Mouse (Mus musculus) C2C12 (cell line): ENCODE results near the gene Naa15. TPM values are rescaled to one million over a fixed set of nuclear protein-coding genes. Genes with fewer than 3 reads are reported as not detected.
"Not testable (repeated sequence)": the region's sequence is repeated elsewhere in the genome, so short reads cannot be mapped to it uniquely, and the experiment has no call there.

Experiments
- H3K27me3 ChIP-seq: one replicate; pipeline ENCODE4 v1.6.1; 2011; ENCODE audit not compliant: control insufficient read depth, insufficient read depth, insufficient read length
- H3K36me3 ChIP-seq: one replicate; pipeline ENCODE4 v1.6.1; 2011; ENCODE audit not compliant: control insufficient read depth, insufficient read depth
- H3K4me3 ChIP-seq: one replicate; pipeline ENCODE4 v1.5.1; 2011; ENCODE audit warnings: mild to moderate bottlenecking, control low read depth; ENCODE audit not compliant: poor library complexity, insufficient read depth, severe bottlenecking
- H3K79me2 ChIP-seq: one replicate; pipeline ENCODE4 v1.6.1; 2011; ENCODE audit not compliant: control insufficient read depth, insufficient read depth
- H3K79me3 ChIP-seq: one replicate; pipeline ENCODE4 v1.6.1; 2011; ENCODE audit warnings: low read depth, control low read depth
- H3ac ChIP-seq: one replicate; pipeline ENCODE3; 2011; ENCODE audit warnings: low read depth; ENCODE audit not compliant: control insufficient read depth, insufficient read length
- CEBPB ChIP-seq: IDR thresholded peaks from one replicate; pipeline ENCODE4 v1.6.1; 2011; ENCODE audit warnings: low read depth, mild to moderate bottlenecking, control low read depth, moderate library complexity
- CTCF ChIP-seq: IDR thresholded peaks from one replicate; pipeline ENCODE4 v1.5.1; 2011; ENCODE audit not compliant: control insufficient read depth, insufficient read depth, insufficient read length
- FOSL1 ChIP-seq: IDR thresholded peaks from one replicate; pipeline ENCODE4 v1.8.0; 2011; ENCODE audit warnings: mild to moderate bottlenecking, low read length; ENCODE audit not compliant: poor library complexity, insufficient read depth, severe bottlenecking
- MAX ChIP-seq: IDR thresholded peaks from one replicate; pipeline ENCODE4 v1.6.1; 2011; ENCODE audit warnings: mild to moderate bottlenecking, control low read depth
- MYOD1 ChIP-seq: IDR thresholded peaks from one replicate; pipeline ENCODE4 v1.6.1; 2011; ENCODE audit warnings: low read depth; ENCODE audit not compliant: control insufficient read depth, insufficient read length
- MYOG ChIP-seq: IDR thresholded peaks from one replicate; pipeline ENCODE4 v1.6.1; 2011; ENCODE audit not compliant: control insufficient read depth, insufficient read length; ENCODE audit errors: extremely low read depth
- USF1 ChIP-seq: IDR thresholded peaks from one replicate; pipeline ENCODE4 v1.6.1; 2011; ENCODE audit warnings: low read depth, mild to moderate bottlenecking, control low read depth, moderate library complexity
- polyA plus RNA-seq: library from polyadenylated mRNA; unstranded; fragments of >200 nt; fragmentation: generic; extraction: Trizol; gene quantifications from one replicate; pipeline ENCODE4 v1.2.1, GENCODE M21; 2012; ENCODE audit warnings: missing spikeins

Naa15 gene
- polyA plus RNA-seq, 1 experiment: 13.3 TPM

- Histone ChIP-seq H3ac (no peak within 1 kb of the TSS), H3K4me3 (no peak within 1 kb of the TSS), H3K36me3 (no peaks in the 10 kb centered on the region), H3K79me3 (no peaks in the 10 kb centered on the region), H3K79me2 (no peaks in the 10 kb centered on the region), H3K27me3 (no peaks in the 10 kb centered on the region)
- TF ChIP-seq CTCF (no peak), MYOG (no peak), FOSL1 (no peak), CEBPB (no peak), MAX (no peak), USF1 (no peak), MYOD1 (no peak)
Measured at GRCm38 (mm10) chr3:51396219-51397068, 18.5 kb upstream of the Naa15 start, which contains the start of gene Mgarp. TSS of gene Mgarp (minus strand) at chr3:51396738.

- TF ChIP-seq MYOG (no peak), USF1 (no peak), CTCF (no peak), CEBPB (no peak), FOSL1 (no peak), MAX (no peak), MYOD1 (no peak)
- Histone ChIP-seq H3K36me3 (peaks cover 2% of the 10 kb centered on the region), H3ac (no peak overlapping the region), H3K79me2 (no peaks in the 10 kb centered on the region), H3K27me3 (no peaks in the 10 kb centered on the region), H3K4me3 (no peak overlapping the region), H3K79me3 (no peaks in the 10 kb centered on the region)
Measured at GRCm38 (mm10) chr3:51397700-51398299, 17.1 kb upstream of the Naa15 start.

- Histone ChIP-seq H3K4me3 (no peak overlapping the region), H3K27me3 (no peaks in the 10 kb centered on the region), H3K79me2 (no peaks in the 10 kb centered on the region), H3K79me3 (no peaks in the 10 kb centered on the region), H3K36me3 (peaks cover 8% of the 10 kb centered on the region), H3ac (no peak overlapping the region)
- no peak for TF ChIP-seq MYOD1
- no peak for TF ChIP-seq CTCF
- TF ChIP-seq MYOG: no peak
- TF ChIP-seq MAX: no peak
- no peak for TF ChIP-seq CEBPB
- no peak for TF ChIP-seq USF1
- TF ChIP-seq FOSL1: no peak
Measured at GRCm38 (mm10) chr3:51398667-51399066, 16.3 kb upstream of the Naa15 start.

GRCm38 (mm10) chr3:51399531-51399930 is 15.4 kb upstream of the Naa15 start:
- H3K27me3 ChIP-seq: no peaks in the 10 kb centered on the region
- H3K79me3 ChIP-seq: no peaks in the 10 kb centered on the region
- TF ChIP-seq CTCF (no peak), MYOG (no peak), MYOD1 (no peak)
- no peak overlapping the region for H3K4me3 ChIP-seq
- H3ac ChIP-seq: no peak overlapping the region
- H3K79me2 ChIP-seq: no peaks in the 10 kb centered on the region
- peaks cover 11% of the 10 kb centered on the region for H3K36me3 ChIP-seq

DNA sequence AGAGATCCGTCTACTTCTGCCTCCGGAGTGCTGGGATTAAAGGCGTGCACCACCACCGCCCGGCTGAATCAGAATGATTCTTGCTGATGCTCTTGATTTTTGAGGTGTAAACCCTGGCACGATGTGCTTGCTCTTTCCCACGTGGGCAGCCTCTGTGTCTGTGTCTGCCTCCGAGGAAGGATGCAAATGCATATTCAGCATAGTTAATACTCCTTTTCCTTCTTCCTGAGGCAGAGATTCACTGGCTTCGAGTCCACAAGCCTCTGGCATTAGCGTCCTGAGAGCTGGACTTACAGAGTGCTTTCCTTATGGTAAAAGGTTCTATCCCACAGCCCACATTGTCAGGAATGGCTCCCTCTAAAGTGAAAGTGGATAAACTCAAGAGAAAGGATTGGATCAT is 14.3 kb upstream of the Naa15 start:
- H3K36me3 ChIP-seq: peaks cover 19% of the 10 kb centered on the region
- no peak for TF ChIP-seq CTCF
- TF ChIP-seq MAX: no peak
- TF ChIP-seq MYOD1: no peak
- H3K79me2 ChIP-seq: no peaks in the 10 kb centered on the region
- H3K27me3 ChIP-seq: no peaks in the 10 kb centered on the region
- H3K79me3 ChIP-seq: no peaks in the 10 kb centered on the region
- no peak overlapping the region for H3K4me3 ChIP-seq
- H3ac ChIP-seq: no peak overlapping the region

DNA sequence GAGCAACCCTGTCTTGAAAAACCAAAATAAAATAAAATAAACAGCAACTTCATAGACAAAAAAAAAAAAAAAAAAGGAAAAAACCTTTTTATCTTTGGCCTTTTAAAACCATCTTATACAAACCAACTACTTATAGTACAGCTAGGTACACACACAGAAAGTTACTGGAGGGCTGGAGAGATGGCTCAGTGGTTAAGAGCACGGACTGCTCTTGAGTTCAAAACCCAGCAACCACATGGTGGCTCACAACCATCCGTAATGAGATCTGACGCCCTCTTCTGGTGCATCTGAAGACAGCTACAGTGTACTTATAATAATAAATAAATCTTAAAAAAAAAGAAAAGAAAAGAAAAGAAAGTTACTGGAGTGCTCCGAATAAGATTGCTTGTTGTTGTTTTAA is 12.9 kb upstream of the Naa15 start:
- not testable (repeated sequence) for H3K79me3 ChIP-seq, H3K27me3 ChIP-seq, H3K4me3 ChIP-seq, H3K79me2 ChIP-seq, H3ac ChIP-seq
- peaks cover 33% of the 10 kb centered on the region for H3K36me3 ChIP-seq
